Mouse (Mus musculus) midbrain, embryonic 12.5 days (tissue): ENCODE data around the gene Ubap1l. TPM values are rescaled to one million over a fixed set of nuclear protein-coding genes. Genes with fewer than 3 reads are reported as not detected.

ENCODE experiments used
- ATAC-seq: fragments of 200-750 bp; cut with Nextera tagmentation; 2 replicates; pipeline ENCODE4 v1.8.0; 2017; ENCODE audit warnings: low read depth, moderate TSS enrichment, moderate library complexity; ENCODE audit not compliant: low FRiP score
- H3K27ac ChIP-seq: fragments of 300-500 bp; sonication (generic); replicated peaks from 2 replicates; pipeline ENCODE4 v1.5.1; 2016; ENCODE audit warnings: mild to moderate bottlenecking
- H3K27me3 ChIP-seq: fragments of 300-500 bp; sonication (generic); 2 replicates; pipeline ENCODE4 v1.6.1; 2016; ENCODE audit warnings: mild to moderate bottlenecking
- H3K36me3 ChIP-seq: fragments of 300-500 bp; sonication (generic); 2 replicates; pipeline ENCODE4 v1.6.1; 2016
- H3K4me1 ChIP-seq: fragments of 300-500 bp; sonication (generic); 2 replicates; pipeline ENCODE4 v1.6.1; 2016
- H3K4me2 ChIP-seq: fragments of 300-500 bp; sonication (generic); replicated peaks from 2 replicates; pipeline ENCODE4 v1.6.1; 2016; ENCODE audit warnings: mild to moderate bottlenecking, moderate library complexity
- H3K4me3 ChIP-seq: fragments of 300-500 bp; sonication (generic); 2 replicates; pipeline ENCODE4 v1.5.1; 2016; ENCODE audit warnings: mild to moderate bottlenecking
- H3K9ac ChIP-seq: fragments of 300-500 bp; sonication (generic); replicated peaks from 2 replicates; pipeline ENCODE4 v1.6.1; 2016; ENCODE audit warnings: mild to moderate bottlenecking, moderate library complexity
- H3K9me3 ChIP-seq: fragments of 300-500 bp; sonication (generic); 2 replicates; pipeline ENCODE4 v1.6.1; 2016; ENCODE audit warnings: mild to moderate bottlenecking
- WGBS: fragments of 180-500 bp; shearing (Covaris S2); methylation state at CpG from one replicate; pipeline ENCODE4 v1.1.7; 2016; 5-methylcytosine and 5-hydroxymethylcytosine counted together
- polyA plus RNA-seq: library from polyadenylated mRNA; unstranded; fragments of >200 nt; fragmentation: Nextera tagmentation; extraction: Ambion mirVana; gene quantifications from 2 replicates; pipeline ENCODE4 v1.2.1, GENCODE M21; 2016

The Ubap1l gene
- polyA plus RNA-seq, 1 experiment from 2014 or later = 0.65 TPM

DNA sequence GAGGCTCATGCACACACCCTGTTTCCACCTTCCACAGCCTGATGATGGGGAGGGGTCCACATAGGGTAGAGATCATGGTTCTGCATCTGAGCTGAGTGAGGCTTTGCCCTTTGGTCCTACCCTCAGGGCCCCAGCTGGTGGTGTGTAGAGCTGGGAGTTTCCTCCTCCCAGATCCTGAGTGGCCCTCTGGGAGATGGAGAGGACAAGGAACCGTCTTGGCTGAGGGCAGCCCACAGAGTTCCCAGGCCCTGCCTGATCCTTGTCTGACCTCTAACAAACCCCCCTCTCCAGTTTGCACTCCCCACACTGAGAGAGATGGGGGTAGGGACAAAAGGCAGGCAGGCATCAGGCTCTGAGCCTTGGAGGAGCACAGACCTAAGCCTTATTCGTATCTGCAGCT is 33.5 kb downstream of the Ubap1l start:
- Histone ChIP-seq H3K4me2 (no peak overlapping the region), H3K9ac (no peak overlapping the region), H3K27ac (no peak overlapping the region), H3K27me3 (peaks cover 48% of the 10 kb centered on the region), H3K36me3 (no peaks in the 10 kb centered on the region), H3K4me1 (peaks cover 17% of the 10 kb centered on the region), H3K9me3 (no peaks in the 10 kb centered on the region), H3K4me3 (no peak overlapping the region)
- ATAC-seq = no peak
- WGBS = 68% methylated on average over 2 of the region's 2 CpGs

DNA sequence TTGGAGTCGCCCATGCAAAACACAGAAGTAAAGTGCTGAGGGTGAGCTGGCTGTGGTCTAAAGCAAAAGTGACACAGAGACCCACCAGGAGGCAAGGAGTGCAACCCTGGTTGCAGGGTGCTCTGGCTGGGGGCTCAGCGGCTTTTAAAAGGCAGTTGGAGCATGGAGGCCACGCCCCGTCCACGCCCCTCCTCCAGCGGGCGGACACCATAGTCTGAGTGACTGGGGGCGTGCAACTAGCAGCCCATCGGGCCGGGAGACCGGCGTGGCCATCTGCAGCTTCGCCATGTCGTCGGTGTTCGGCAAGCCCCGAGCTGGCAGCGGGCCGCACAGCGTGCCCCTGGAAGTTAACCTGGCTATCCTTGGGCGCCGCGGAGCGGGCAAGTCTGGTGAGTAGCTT is 37.4 kb downstream of the Ubap1l start, which contains the start of gene Rasl12:
Gene Rasl12 (plus strand): TSS at position 228 of the 400 bp plus-strand sequence.
- under 1% methylated on average over 24 of the region's 24 CpGs for WGBS
- peak; percentile 70; the same call in 1 of the 2 replicates for ATAC-seq
- Histone ChIP-seq H3K4me1 (peaks cover 9% of the 10 kb centered on the region), H3K4me2 (peak within 1 kb of the TSS; percentile 75), H3K27ac (no peak within 1 kb of the TSS), H3K27me3 (peaks cover 11% of the 10 kb centered on the region), H3K4me3 (peak within 1 kb of the TSS; percentile 52), H3K9ac (peak within 1 kb of the TSS; percentile 62), H3K36me3 (no peaks in the 10 kb centered on the region), H3K9me3 (no peaks in the 10 kb centered on the region)

DNA sequence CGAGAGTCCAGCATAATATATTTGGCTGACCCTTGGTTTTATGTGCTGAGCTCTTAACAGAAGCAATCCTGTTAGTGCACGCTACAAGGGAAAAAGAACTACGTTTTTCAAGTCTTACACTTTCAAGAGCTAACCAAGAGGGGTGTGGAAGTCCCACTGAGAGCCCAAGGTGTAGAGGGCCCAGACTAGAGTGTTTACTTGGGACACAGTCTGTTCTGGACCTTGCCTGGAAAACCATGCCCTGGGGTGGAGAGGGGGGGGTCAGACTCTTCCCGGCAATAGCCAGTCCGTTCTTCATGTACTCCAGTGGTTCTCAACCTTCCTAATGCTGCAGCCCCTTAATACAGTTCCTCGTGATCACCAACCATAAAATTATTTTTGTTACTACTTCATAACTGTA is 39.1 kb downstream of the Ubap1l start:
- WGBS = 89% methylated on average over 6 of the region's 6 CpGs
- Histone ChIP-seq H3K4me2 (no peak overlapping the region), H3K9ac (no peak overlapping the region), H3K9me3 (no peaks in the 10 kb centered on the region), H3K36me3 (no peaks in the 10 kb centered on the region), H3K27ac (no peak overlapping the region), H3K4me1 (peaks cover 9% of the 10 kb centered on the region), H3K4me3 (no peak overlapping the region), H3K27me3 (peaks cover 7% of the 10 kb centered on the region)
- no peak for ATAC-seq

DNA sequence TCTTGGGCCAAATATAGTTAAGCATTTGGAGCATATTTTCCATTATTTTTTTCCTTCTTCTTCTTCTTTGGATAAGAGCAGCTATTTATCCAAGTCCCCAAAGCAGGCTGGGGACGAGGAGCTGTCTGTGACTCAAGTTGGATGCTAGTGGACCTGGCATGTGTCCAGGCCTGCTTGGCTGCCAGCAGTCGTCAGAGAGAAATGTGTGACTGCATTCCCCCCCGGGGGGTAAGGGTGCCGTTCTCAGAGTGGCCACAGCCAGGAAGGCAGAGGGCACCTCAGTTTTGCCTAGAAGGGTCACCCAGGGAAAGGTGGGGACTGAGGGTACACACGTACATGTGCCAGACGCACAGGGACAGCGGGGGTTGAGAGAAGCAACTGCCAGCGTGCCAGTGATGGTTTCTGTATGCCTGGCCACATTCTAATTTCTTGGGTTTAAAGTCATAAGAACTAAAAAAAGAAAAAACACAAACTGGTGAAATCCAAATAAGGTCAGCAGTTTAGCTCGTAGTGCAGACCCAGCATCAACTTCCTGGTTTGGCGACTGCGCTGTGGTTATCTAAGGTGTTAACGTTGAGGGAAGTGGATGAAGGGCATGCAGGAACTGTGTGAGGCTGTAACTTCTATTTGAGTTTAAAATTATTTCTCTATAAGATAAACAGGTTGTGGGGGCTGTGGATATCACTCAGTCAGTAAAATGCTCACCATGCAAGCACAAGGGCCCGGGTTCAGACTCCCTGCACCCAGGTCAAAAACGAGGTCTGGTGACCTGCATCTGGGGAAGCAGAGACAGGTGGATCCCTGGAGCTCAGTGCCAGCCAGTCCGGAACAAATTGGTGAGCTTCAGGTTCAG is 43.7 kb downstream of the Ubap1l start:
- no peak overlapping the region for H3K4me3 ChIP-seq

DNA sequence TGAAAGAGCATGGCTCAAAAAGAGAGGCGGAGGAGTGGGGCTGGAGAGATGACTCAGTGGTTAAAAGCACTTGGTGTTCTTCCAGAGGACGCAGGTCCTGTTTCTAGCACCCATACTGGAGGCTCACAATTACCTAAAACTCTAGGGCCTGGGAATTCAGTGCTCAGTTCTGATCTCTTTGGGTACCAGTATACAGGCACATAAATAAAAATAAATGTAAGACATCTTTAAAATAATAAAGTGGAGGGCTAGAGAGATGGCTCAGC is 44.3 kb downstream of the Ubap1l start:
- ATAC-seq = no peak
- Histone ChIP-seq H3K27me3 (no peaks in the 10 kb centered on the region), H3K4me2 (no peak overlapping the region), H3K4me1 (no peaks in the 10 kb centered on the region), H3K36me3 (no peaks in the 10 kb centered on the region), H3K27ac (no peak overlapping the region), H3K9ac (no peak overlapping the region), H3K9me3 (no peaks in the 10 kb centered on the region), H3K4me3 (no peak overlapping the region)
- WGBS = 90% methylated on average over 2 of the region's 2 CpGs

More for the DNA sequence above, 43.7 kb downstream of the Ubap1l start:
- Histone ChIP-seq H3K9me3 (no peaks in the 10 kb centered on the region), H3K4me1 (no peaks in the 10 kb centered on the region), H3K9ac (no peak overlapping the region), H3K4me2 (no peak overlapping the region), H3K27ac (no peak overlapping the region), H3K36me3 (no peaks in the 10 kb centered on the region), H3K27me3 (peaks cover under 1% of the 10 kb centered on the region; the same call in 1 of the 2 replicates)
- ATAC-seq = no peak
- 78% methylated on average over 15 of the region's 15 CpGs for WGBS

DNA sequence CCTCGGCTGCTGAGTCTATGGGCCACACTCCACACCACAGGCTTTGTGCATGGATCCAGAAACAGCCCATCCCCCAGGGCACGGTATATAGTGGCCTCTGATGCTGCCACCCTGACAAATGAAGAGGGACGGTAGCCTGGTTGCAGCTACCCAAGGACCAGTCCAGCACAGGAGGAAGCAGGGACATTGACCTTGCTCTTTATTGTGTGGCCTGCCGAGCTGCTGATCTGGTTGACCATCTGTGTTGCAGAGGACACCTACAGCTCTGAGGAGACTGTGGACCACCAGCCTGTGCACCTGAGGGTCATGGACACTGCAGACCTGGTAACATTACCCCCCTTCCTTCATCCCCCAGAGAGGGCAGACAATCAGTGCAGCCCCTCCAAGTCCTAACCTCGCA is 46.5 kb downstream of the Ubap1l start:
- Histone ChIP-seq H3K4me1 (no peaks in the 10 kb centered on the region), H3K4me3 (no peak overlapping the region), H3K27ac (no peak overlapping the region), H3K9ac (no peak overlapping the region), H3K4me2 (no peak overlapping the region), H3K27me3 (no peaks in the 10 kb centered on the region), H3K9me3 (no peaks in the 10 kb centered on the region), H3K36me3 (no peaks in the 10 kb centered on the region)
- WGBS = 85% methylated on average over 5 of the region's 5 CpGs
- ATAC-seq = no peak

DNA sequence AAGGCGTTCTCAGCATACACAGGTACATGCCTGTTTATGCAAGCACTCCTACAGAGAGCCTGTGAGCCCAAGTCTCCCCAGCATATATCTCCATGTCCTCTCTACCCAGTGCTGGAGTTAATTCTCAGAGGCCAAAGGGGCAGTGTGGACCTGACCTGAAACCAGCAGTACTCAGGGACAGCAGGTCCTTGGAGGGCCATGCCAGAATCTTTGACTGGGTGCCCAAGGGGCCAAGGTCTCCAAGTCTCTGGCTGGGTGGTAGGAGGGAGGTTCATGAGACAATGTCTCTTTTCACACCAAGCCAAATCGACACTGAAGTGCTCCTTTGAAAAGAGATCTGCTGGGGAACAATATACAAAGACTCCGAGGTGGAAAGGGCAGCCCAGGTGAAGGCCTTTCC is 47.0 kb downstream of the Ubap1l start:
- ATAC-seq = no peak
- Histone ChIP-seq H3K9ac (no peak overlapping the region), H3K27me3 (no peaks in the 10 kb centered on the region), H3K4me2 (no peak overlapping the region), H3K36me3 (no peaks in the 10 kb centered on the region), H3K4me1 (no peaks in the 10 kb centered on the region), H3K4me3 (no peak overlapping the region), H3K9me3 (no peaks in the 10 kb centered on the region), H3K27ac (no peak overlapping the region)
- WGBS = 76% methylated on average over 3 of the region's 3 CpGs

DNA sequence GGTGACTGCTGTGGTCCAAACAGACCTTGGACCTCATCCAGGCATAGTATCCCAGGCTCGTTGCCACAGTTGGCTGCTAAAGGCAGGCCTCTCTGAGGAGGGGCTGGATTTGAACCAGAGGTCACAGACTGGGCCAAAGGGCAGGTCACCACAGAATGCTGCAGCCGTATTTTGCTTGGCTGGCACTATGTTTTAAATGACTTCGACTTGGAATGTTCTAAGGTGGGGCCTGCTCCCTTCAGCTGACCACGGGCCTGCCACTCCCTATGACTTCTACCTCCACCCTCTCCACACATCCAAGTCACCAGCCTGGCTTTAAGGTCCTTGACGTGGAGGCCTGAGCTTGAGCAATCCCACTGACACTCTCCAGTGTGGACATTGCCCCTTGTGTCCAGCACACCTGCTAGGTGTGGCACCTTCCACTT is 48.0 kb downstream of the Ubap1l start:
- no peaks in the 10 kb centered on the region for H3K27me3 ChIP-seq
- no peaks in the 10 kb centered on the region for H3K4me1 ChIP-seq
- WGBS = 73% methylated on average over 5 of the region's 5 CpGs
- ATAC-seq = no peak
- no peaks in the 10 kb centered on the region for H3K9me3 ChIP-seq
- no peak overlapping the region for H3K4me3 ChIP-seq
- no peaks in the 10 kb centered on the region for H3K36me3 ChIP-seq
- no peak overlapping the region for H3K4me2 ChIP-seq
- no peak overlapping the region for H3K9ac ChIP-seq
- no peak overlapping the region for H3K27ac ChIP-seq

DNA sequence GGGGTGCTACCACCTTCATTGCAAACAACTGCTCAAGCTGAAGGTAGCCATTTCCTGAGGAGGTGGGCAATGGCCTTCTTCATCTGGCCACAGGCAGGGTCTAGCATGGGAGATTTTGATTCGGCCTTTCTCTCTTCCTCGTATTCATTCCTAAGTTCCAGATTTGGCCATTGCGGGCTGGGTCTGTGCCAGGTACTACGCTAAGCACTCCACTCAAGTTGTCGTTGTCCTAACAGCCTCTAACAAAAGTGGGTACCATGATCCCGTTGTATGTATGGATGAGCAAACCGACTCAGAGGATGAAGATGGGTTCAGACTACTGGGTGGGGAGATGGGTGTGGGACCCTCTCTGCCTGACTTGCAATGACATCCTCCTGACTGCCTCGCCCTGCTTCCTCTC is 49.5 kb downstream of the Ubap1l start:
- Histone ChIP-seq H3K36me3 (no peaks in the 10 kb centered on the region), H3K4me2 (no peak overlapping the region), H3K9ac (no peak overlapping the region), H3K4me3 (no peak overlapping the region), H3K27ac (no peak overlapping the region), H3K27me3 (no peaks in the 10 kb centered on the region), H3K9me3 (no peaks in the 10 kb centered on the region), H3K4me1 (no peaks in the 10 kb centered on the region)
- 92% methylated on average over 8 of the region's 8 CpGs for WGBS
- no peak for ATAC-seq

DNA sequence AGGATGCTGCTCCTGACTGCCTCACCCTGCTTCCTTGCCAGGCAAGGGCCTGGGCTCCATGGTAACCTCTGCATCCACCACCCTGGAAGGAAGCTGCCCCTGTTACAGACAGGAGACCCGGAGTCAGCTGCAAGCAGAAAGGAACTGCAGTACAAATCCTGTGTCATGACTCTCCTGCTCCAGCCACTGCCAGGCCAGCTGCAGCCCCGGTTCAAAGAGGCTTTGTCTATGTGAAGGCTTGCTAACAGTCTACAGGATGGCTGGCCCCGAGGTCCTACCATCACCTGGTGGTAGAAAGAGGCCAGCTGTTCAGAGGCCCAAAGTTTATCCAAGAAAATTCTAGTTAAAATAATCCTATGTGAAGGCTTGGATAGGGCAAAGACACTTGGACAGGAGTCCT is 50.5 kb downstream of the Ubap1l start:
- WGBS = 78% methylated on average over 3 of the region's 3 CpGs
- Histone ChIP-seq H3K4me3 (no peak overlapping the region), H3K27me3 (no peaks in the 10 kb centered on the region), H3K9ac (no peak overlapping the region), H3K36me3 (no peaks in the 10 kb centered on the region), H3K9me3 (no peaks in the 10 kb centered on the region), H3K4me2 (no peak overlapping the region), H3K4me1 (no peaks in the 10 kb centered on the region), H3K27ac (no peak overlapping the region)
- no peak for ATAC-seq

DNA sequence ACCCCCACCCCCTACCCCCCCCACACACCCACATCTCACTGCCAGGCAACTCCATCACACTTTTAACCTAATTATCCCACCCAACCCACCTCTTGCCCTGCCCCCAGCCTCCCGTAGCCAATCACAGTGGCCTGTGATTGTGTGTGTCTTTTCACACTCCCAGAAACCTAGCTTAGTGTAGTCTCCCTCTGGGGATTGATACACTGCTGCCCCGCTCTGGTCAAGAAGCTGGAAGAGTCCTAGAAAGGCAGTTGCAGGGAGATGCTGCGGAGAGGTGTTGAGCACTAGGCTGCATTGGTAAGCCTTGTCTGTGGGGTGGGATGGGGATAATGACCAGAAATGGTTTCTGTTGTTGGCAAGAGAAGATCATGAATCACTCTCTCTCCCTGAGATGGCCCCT is 56.9 kb downstream of the Ubap1l start:
- no peak for ATAC-seq
- H3K9me3 ChIP-seq = no peaks in the 10 kb centered on the region
- H3K27ac ChIP-seq = no peak overlapping the region
- H3K4me2 ChIP-seq = no peak overlapping the region
- H3K4me1 ChIP-seq = no peaks in the 10 kb centered on the region
- H3K27me3 ChIP-seq = no peaks in the 10 kb centered on the region
- no peaks in the 10 kb centered on the region for H3K36me3 ChIP-seq
- H3K9ac ChIP-seq = no peak overlapping the region
- 35% methylated on average over 3 of the region's 3 CpGs for WGBS
- H3K4me3 ChIP-seq = no peak overlapping the region

DNA sequence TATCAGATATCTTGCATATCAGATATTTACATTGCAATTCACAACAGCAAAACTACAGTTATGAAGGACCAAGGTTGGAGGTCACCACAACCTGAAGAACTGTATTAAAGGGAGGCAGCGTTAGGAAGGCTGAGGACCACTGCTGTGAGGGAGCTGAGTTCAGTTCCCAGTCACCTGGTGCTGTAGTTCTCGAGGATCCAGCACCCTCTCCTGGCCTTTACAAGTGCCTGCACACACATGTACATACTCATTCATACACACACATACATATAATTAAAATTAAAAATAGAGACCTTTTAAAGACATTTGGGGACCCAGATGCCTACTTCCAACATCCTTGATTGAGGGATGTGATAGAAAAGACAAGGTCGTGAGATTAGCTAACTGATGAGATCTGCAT is 58.8 kb downstream of the Ubap1l start:
- no peaks in the 10 kb centered on the region for H3K9me3 ChIP-seq
- no peaks in the 10 kb centered on the region for H3K27me3 ChIP-seq
- H3K9ac ChIP-seq = no peak overlapping the region
- no peaks in the 10 kb centered on the region for H3K36me3 ChIP-seq
- no peak overlapping the region for H3K4me3 ChIP-seq
- no peak overlapping the region for H3K27ac ChIP-seq
- ATAC-seq = no peak
- WGBS = 68% methylated on average over 3 of the region's 3 CpGs
- H3K4me2 ChIP-seq = no peak overlapping the region
- no peaks in the 10 kb centered on the region for H3K4me1 ChIP-seq
